Mouse (Mus musculus): ENCODE results near the gene Nufip2.

DNA sequence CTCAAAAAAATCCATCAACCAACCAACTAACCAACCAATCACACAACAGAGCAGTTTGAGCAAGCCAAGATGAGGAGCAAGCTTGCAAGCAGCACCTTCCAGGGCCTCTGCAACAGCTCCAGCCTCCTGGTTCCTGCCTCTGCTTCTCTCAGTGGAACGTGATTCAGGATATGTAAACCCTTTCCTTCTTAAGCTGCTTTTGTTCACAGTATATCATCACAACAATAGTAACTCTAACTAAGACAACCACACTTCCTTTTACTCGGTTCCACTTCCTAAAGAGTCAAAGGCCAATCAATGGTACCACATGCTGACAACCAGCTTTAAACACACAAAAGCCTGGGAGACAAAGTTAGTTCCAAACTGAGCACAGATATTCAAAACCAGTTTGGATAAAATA is 5.9 kb upstream of the Nufip2 start:
- TF ChIP-seq POLR2A (IDR thresholded peaks at IDR 0.05; ENCODE audit: insufficient read depth, low read depth, low read length) (no peak), CTCF (IDR thresholded peaks at IDR 0.05) (no peak), EP300 (IDR thresholded peaks at IDR 0.05; ENCODE audit: insufficient read depth, low read depth, low read length) (no peak)
